Mouse (Mus musculus) liver, postnatal 0 days (tissue): Measurements from ENCODE around the gene Commd6.
"Not testable (repeated sequence)": the region's sequence is repeated elsewhere in the genome, so short reads cannot be mapped to it uniquely, and the experiment has no call there.

Source experiments
- CTCF ChIP-seq: sonication (generic); IDR thresholded peaks from 2 replicates; pipeline ENCODE4 v1.5.1; 2016; ENCODE audit warnings: antibody characterized with exemption, low read depth
- EP300 ChIP-seq: IDR thresholded peaks from 2 replicates; pipeline ENCODE4 v1.6.1; 2016; ENCODE audit warnings: antibody characterized with exemption, low read depth, mild to moderate bottlenecking

DNA sequence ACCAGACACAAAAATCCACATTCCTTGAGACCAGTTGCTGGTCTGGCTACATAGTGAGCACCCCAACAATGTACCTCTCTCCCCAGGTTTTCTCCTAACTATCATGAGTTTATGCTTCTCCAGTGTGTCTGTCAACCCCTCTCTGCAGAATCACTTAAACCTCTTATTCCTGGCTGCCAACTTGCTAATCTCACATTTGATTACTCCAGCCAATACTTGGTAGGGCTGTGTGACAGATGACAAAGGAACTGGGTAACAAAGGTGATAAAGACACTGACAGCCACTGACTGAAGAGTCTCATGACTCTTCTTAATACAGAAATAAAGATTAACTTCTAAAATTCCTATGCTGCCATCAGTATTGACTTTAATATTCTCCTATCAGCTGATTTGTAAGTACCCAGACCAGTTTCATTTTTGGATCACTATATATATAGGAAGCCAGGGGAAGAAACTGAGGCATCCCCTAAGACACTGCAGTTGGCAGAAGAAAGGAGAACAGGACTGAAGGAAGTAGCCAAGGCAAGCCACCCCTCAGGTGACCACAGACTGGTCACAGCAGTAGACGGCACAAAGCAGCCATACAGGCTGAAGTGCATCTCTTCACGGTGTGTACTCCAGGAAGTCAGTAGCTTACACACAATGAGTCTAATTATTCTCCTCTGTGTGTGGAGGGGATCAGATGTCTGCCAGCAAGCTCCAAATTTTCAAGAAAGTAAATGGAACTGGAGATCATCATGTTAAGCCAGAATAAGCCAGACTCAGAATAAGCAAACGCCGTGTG lies 52.1 kb downstream of the Commd6 start:
- not testable (repeated sequence) for TF ChIP-seq CTCF, EP300
